Mouse (Mus musculus): ENCODE measurements around the gene Frs2.
"Not testable (repeated sequence)": the region's sequence is repeated elsewhere in the genome, so short reads cannot be mapped to it uniquely, and the experiment has no call there.

The Frs2 gene

GRCm38 (mm10) chr10:117147463-117148360 is 622 bp downstream of the Frs2 start:
- DNase-seq (ENCODE audit: low spot score in 2 of 2): no peak

GRCm38 (mm10) chr10:117146421-117146820 is 1.9 kb downstream of the Frs2 start:
- DNase-seq (ENCODE audit: low spot score in 2 of 2): no peak

GRCm38 (mm10) chr10:117145546-117146265 is 2.6 kb downstream of the Frs2 start:
- no peak for DNase-seq (ENCODE audit: low spot score in 2 of 2)

GRCm38 (mm10) chr10:117144628-117145027 is 3.7 kb downstream of the Frs2 start:
- DNase-seq (ENCODE audit: low spot score in 2 of 2): no peak

- no peak for DNase-seq (ENCODE audit: low spot score in 2 of 2)
These were observed 4.3 kb downstream of the Frs2 start for GRCm38 (mm10) chr10:117144071-117144470.

GRCm38 (mm10) chr10:117143311-117143710 is 5.0 kb downstream of the Frs2 start:
- no peak for DNase-seq (ENCODE audit: low spot score in 2 of 2)

GRCm38 (mm10) chr10:117141939-117142552 is 6.3 kb downstream of the Frs2 start:
- DNase-seq (ENCODE audit: low spot score in 2 of 2): no peak

- not testable (repeated sequence) for DNase-seq (ENCODE audit: low spot score in 2 of 2)
These were observed 16.8 kb downstream of the Frs2 start for GRCm38 (mm10) chr10:117131506-117131905.

GRCm38 (mm10) chr10:117130037-117130436 is 18.3 kb downstream of the Frs2 start:
- DNase-seq (ENCODE audit: low spot score in 2 of 2): no peak

GRCm38 (mm10) chr10:117128693-117129092 is 19.6 kb downstream of the Frs2 start:
- no peak for DNase-seq (ENCODE audit: low spot score in 2 of 2)

GRCm38 (mm10) chr10:117127480-117127879 is 20.9 kb downstream of the Frs2 start:
- DNase-seq (ENCODE audit: low spot score in 2 of 2): no peak

GRCm38 (mm10) chr10:117126719-117127118 is 21.6 kb downstream of the Frs2 start:
- no peak for DNase-seq (ENCODE audit: low spot score in 2 of 2)

- DNase-seq (ENCODE audit: low spot score in 2 of 2): no peak
These were observed 22.1 kb downstream of the Frs2 start for GRCm38 (mm10) chr10:117126233-117126632.

GRCm38 (mm10) chr10:117121448-117121847 is 26.9 kb downstream of the Frs2 start:
- DNase-seq (ENCODE audit: low spot score in 2 of 2): no peak

- no peak for DNase-seq (ENCODE audit: low spot score in 2 of 2)
These were observed 28.2 kb downstream of the Frs2 start for GRCm38 (mm10) chr10:117120051-117120666.

GRCm38 (mm10) chr10:117119531-117119930 is 28.8 kb downstream of the Frs2 start:
- no peak for DNase-seq (ENCODE audit: low spot score in 2 of 2)

- no peak for DNase-seq (ENCODE audit: low spot score in 2 of 2)
These were observed 29.9 kb downstream of the Frs2 start for GRCm38 (mm10) chr10:117118421-117118831.

GRCm38 (mm10) chr10:117115652-117116051 is 32.7 kb downstream of the Frs2 start:
- no peak for DNase-seq (ENCODE audit: low spot score in 2 of 2)

GRCm38 (mm10) chr10:117112545-117112944 is 35.8 kb downstream of the Frs2 start:
- no peak for DNase-seq (ENCODE audit: low spot score in 2 of 2)

- DNase-seq (ENCODE audit: low spot score in 2 of 2): no peak
These were observed 36.9 kb downstream of the Frs2 start for GRCm38 (mm10) chr10:117111455-117111854.

GRCm38 (mm10) chr10:117110271-117110670 is 38.1 kb downstream of the Frs2 start:
- DNase-seq (ENCODE audit: low spot score in 2 of 2): no peak

- DNase-seq (ENCODE audit: low spot score in 2 of 2): no peak
These were observed 41.6 kb downstream of the Frs2 start for GRCm38 (mm10) chr10:117106686-117107085.
